Mouse (Mus musculus) small intestine, adult 2 months (tissue): ENCODE data around the gene Casq1. TPM values are rescaled to one million over a fixed set of nuclear protein-coding genes. Genes with fewer than 3 reads are reported as not detected.
A peak's percentile ranks its signal among the peaks of the same experiment; 100 is the strongest.
"Not testable (repeated sequence)": the region's sequence is repeated elsewhere in the genome, so short reads cannot be mapped to it uniquely, and the experiment has no call there.

Experiments
- H3K27ac ChIP-seq: fragments of 200-500 bp; 2 replicates; pipeline ENCODE4 v1.5.1; 2012; ENCODE audit warnings: low read depth, low read length, control low read depth, inconsistent platforms; ENCODE audit not compliant: insufficient read depth
- H3K27me3 ChIP-seq: fragments of 200-500 bp; 2 replicates; pipeline ENCODE4 v1.6.1; 2012; ENCODE audit warnings: mild to moderate bottlenecking, moderate library complexity, low read length, inconsistent platforms; ENCODE audit not compliant: control insufficient read depth, insufficient read depth
- H3K36me3 ChIP-seq: fragments of 200-500 bp; 2 replicates; pipeline ENCODE4 v1.6.1; 2012; ENCODE audit warnings: mild to moderate bottlenecking, low read length, control low read depth, inconsistent platforms; ENCODE audit not compliant: control insufficient read depth, insufficient read depth
- H3K4me1 ChIP-seq: fragments of 200-500 bp; 2 replicates; pipeline ENCODE4 v1.6.1; 2012; ENCODE audit warnings: low read length, inconsistent platforms, mixed read lengths; ENCODE audit not compliant: control insufficient read depth, insufficient read depth, insufficient read length
- H3K4me3 ChIP-seq: fragments of 200-500 bp; 2 replicates; pipeline ENCODE4 v1.5.1; 2012; ENCODE audit warnings: low read depth, mild to moderate bottlenecking, control low read depth, inconsistent platforms, low read length, moderate library complexity
- CTCF ChIP-seq: fragments of 200-500 bp; IDR thresholded peaks from 2 replicates; pipeline ENCODE4 v1.5.1; 2012; ENCODE audit warnings: low read depth, mild to moderate bottlenecking, control low read depth, inconsistent platforms, low read length, moderate library complexity, mixed read lengths; ENCODE audit not compliant: insufficient replicate concordance, insufficient read length; ENCODE audit errors: extremely low read depth
- POLR2A ChIP-seq: fragments of 200-500 bp; IDR thresholded peaks from 2 replicates; pipeline ENCODE4 v1.6.1; 2012; ENCODE audit warnings: low read depth, mild to moderate bottlenecking, control low read depth, inconsistent platforms, low read length, moderate library complexity
- WGBS: fragments of 180-500 bp; shearing (Covaris S2); methylation state at CpG from one replicate; pipeline ENCODE4 v1.1.7; 2018; 5-methylcytosine and 5-hydroxymethylcytosine counted together
- polyA plus RNA-seq: library from polyadenylated mRNA; depleted of rRNA; stranded (reverse); fragments of >200 nt; gene quantifications from 2 replicates; pipeline ENCODE4 v1.2.3, GENCODE M21; 2012; rRNA removed

The Casq1 gene
- 0.18 and 0.32 TPM in 2 replicates for polyA plus RNA-seq

DNA sequence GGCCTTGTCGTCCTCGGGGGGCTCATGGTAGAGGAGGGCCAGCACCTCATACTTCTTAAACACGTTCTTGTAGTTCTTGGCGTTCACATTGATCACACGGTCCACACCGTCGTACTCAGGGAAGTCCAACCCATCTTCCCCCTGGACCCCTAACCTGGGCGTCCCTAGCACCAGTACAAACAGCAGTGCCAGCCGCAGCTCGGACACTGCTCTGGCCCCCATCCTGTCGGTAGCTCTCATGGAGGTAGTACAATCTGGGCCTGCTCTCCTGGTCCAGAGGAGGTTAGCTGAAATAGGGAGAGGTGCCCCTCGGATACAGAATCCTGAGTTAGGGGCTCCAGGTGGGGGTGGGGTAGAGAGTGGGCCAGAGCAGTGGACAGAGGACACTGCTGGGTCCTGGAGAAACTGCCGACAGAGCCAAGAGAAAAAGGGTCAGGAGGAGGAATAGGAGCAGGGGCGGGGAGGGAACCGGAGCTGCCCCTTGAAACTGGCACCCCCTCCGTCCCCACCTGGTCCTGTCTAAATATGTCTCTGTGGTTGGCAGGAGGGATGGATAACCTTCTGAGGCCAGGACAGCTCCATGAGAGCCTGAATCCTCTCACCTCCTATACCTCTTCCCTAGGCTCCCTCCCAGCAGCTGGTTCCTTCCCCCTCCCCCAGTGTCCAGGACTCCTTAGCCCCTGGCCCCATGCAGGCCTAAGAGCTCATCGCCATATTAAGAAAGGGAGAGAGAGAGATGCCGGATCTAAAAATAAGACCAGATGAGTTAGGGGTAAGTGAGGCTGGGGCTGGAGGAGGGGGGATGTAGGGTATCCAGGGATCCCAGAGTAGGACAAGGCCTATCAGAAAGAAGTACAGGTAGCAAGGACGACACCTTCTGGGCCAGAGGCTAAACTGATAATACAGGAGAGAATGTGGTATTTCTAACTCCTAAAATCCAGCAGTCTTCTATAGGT, at the start of gene Casq1:
Gene Casq1 (minus strand): TSS at position 418 of the 956 bp plus-strand sequence.
- Histone ChIP-seq H3K36me3 (no peaks in the 10 kb centered on the region), H3K27me3 (no peaks in the 10 kb centered on the region), H3K27ac (no peak within 1 kb of the TSS; the same call in 1 of the 2 replicates), H3K4me1 (no peaks in the 10 kb centered on the region; the same call in 1 of the 2 replicates), H3K4me3 (no peak within 1 kb of the TSS)
- 82% methylated on average over 19 of the region's 19 CpGs for WGBS
- no peak for TF ChIP-seq CTCF
- TF ChIP-seq POLR2A: no peak

DNA sequence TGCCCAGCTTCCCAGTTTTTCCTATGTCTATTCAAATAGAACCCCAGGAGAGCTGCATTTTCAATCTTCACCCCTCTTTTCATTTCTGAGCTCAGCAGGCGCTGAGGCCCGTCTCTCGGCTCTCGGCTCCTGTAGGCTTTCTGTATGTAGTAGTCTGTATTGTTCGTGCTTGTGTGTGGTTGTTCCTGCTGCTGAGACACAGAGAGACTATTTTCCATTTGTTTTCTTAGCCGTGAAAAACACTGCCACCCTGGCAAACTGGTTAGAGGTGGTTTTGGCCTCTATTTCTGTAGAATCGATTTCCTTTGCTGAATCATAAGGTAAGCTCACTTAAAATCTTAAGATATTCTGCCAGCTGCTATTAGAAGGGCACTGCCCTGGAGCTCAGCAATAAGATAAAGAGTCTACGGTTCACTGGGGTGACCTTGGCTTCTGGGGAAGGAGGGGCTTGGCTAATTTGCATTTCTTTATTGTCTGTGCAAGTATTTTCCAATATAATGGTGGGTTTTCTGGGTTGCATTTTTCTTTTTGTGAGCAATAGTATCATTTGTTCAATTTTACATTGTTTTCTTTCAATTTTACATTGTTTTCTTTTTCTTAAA, 41.9 kb upstream of the Casq1 start, which contains the start of gene Igsf8:
Gene Igsf8 (plus strand): TSS at position 165 of the 602 bp plus-strand sequence.
- WGBS: 54% methylated on average over 8 of the region's 8 CpGs

DNA sequence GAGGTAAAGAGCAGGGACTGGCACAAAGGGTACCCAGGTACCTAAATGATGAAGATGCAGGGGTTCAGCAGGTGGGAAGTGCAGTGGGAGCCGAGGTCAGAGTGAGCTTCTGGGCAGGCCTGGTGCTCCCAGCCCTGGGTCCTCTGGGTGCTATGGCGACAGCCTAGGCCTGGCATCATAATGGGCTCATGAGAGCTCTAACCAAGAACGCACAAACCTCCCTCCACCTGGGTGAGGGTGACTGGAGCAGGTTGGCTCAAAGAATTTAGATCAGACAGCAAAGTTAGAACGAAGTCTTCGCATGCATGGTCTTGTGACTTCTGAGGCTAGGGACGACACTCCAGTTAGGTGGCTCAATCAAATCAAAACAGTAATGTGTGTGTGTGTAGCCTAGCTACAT, 38.6 kb upstream of the Casq1 start, which contains the start of gene Atp1a4:
Gene Atp1a4 (minus strand): TSS at position 101 of the 400 bp plus-strand sequence.
- Histone ChIP-seq H3K27me3 (no peaks in the 10 kb centered on the region), H3K4me1 (no peaks in the 10 kb centered on the region), H3K27ac (no peak within 1 kb of the TSS), H3K36me3 (no peaks in the 10 kb centered on the region), H3K4me3 (no peak within 1 kb of the TSS)
- 91% methylated on average over 6 of the region's 6 CpGs for WGBS
- TF ChIP-seq CTCF (no peak), POLR2A (no peak)

More for the DNA sequence above, 41.9 kb upstream of the Casq1 start, which contains the start of gene Igsf8:
- no peaks in the 10 kb centered on the region for H3K27me3 ChIP-seq
- no peak within 1 kb of the TSS for H3K4me3 ChIP-seq
- no peaks in the 10 kb centered on the region for H3K36me3 ChIP-seq
- H3K4me1 ChIP-seq: no peaks in the 10 kb centered on the region
- TF ChIP-seq POLR2A: no peak
- TF ChIP-seq CTCF: no peak
- no peak within 1 kb of the TSS for H3K27ac ChIP-seq

DNA sequence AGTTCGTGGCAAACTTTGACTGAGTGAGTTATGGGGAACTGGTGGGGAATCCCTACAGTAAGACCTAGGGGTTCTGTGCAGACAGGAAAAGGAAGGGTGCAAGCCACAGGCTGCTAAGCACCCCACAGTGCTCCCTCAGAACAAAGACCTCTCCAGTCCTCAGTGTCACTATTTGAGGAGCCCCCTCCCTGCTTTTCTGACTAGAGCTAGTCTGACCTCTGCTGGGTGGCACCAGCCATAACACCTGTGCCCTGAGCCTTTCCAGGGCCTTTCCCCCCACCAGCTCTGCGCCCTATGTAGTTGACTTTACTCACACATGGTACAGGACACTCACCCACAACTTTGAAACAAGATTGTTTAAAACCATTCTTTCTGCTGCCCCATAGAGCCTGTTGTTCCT, 28.0 kb upstream of the Casq1 start:
- H3K4me3 ChIP-seq: no peak overlapping the region
- peaks cover 7% of the 10 kb centered on the region for H3K27me3 ChIP-seq
- TF ChIP-seq POLR2A: no peak
- TF ChIP-seq CTCF: peak; percentile 12; the same call in 1 of the 2 replicates
- no peaks in the 10 kb centered on the region for H3K4me1 ChIP-seq
- 47% methylated on average over 2 of the region's 2 CpGs for WGBS
- no peak overlapping the region for H3K27ac ChIP-seq
- no peaks in the 10 kb centered on the region for H3K36me3 ChIP-seq

DNA sequence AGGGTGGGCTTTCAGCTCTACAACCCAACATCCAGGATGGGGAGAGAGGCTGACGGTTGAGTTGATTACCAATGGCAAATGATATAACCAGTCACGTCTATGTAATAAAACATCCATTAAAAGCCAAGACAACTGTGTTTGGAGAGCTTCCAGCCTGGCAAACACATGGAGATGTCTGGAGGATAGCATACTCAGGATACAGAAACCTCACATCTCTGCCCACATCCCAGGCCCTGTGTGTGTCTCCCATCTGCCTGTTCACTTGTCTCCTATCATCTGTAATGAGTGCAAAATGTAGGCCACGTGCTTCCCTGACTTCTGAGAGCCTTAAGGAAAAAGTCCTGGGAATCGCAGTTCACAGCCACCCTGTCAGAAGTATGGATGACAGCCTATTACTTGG, 27.5 kb upstream of the Casq1 start:
- Histone ChIP-seq H3K4me1 (no peaks in the 10 kb centered on the region), H3K4me3 (no peak overlapping the region), H3K27ac (no peak overlapping the region), H3K27me3 (peaks cover 7% of the 10 kb centered on the region), H3K36me3 (no peaks in the 10 kb centered on the region)
- no peak for TF ChIP-seq POLR2A
- TF ChIP-seq CTCF: no peak
- 52% methylated on average over 4 of the region's 4 CpGs for WGBS

DNA sequence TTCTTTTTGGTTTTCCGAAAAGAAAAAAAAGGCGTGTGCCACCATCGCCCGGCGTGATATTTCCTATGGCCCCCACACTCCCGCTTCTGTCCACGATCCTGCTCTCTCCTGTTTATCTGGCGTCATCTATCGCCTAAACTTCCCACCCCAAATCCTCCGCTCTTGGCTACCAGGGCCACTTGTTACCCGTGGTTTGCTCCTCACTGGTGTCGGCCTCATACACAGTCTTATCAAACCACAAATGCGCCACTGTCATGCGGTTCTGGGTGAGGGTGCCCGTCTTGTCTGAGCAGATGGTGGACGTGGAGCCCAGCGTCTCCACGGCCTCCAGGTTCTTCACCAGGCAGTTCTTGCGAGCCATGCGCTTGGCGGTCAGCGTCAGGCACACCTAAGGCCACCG, 25.0 kb upstream of the Casq1 start:
- 48% methylated on average over 23 of the region's 23 CpGs for WGBS

More for the DNA sequence above, 25.0 kb upstream of the Casq1 start:
- not testable (repeated sequence) for H3K4me3 ChIP-seq, H3K27me3 ChIP-seq, H3K36me3 ChIP-seq, H3K4me1 ChIP-seq, H3K27ac ChIP-seq
